Mouse (Mus musculus): ENCODE measurements at regions not wholly inside any gene's neighbourhood (a gene's known extent, or its start where the extent isn't known, plus 50 kb on each side); places are given as distances from the start of the nearest gene placed in this dataset.

- no peak for DNase-seq (ENCODE audit: low spot score in 2 of 2)
Observed at GRCm38 (mm10) chr3:58300801-58301485, 113.6 kb upstream of the Tsc22d2 start.

DNA sequence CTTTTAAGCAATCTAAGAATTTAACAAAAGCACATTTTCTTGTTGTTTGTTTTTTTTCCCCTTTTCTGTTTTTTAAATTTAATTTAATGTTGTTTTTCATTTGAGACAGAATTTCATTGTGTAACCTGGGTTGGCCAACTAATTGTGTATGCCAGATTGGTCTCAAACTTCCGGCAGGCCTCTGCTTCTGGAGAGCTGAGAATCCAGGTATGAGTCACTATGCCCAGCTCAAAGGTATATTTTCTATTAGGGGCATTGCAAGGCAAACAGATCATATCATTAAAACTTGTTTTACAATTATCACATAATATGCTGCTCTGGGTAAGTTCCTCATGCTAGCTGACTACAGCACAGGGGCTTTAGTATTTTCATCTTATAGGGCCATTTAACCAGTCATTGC lies 112.2 kb upstream of the Tsc22d2 start:
- DNase-seq (ENCODE audit: low spot score in 2 of 2), result no peak

DNA sequence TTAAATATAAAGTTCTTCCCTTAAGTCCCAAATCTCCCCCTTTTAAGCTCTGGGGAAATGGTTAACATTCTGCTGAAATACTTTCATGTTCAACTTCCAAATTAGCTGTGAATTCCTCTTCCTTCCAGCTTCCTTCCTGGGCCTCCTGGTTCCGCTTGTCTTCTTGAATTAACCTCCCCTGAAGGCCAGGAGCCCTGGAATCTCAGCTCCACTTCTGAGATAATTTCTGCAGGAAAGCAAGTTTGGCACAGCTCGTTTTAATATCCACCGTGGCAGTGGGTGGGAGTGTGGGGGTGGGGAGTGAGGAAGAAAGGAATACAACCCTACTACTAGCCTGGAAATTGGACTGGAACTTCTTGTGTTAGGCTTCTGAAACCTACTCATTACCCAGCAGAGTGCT lies 110.8 kb upstream of the Tsc22d2 start:
- no peak for DNase-seq (ENCODE audit: low spot score in 2 of 2)

DNA sequence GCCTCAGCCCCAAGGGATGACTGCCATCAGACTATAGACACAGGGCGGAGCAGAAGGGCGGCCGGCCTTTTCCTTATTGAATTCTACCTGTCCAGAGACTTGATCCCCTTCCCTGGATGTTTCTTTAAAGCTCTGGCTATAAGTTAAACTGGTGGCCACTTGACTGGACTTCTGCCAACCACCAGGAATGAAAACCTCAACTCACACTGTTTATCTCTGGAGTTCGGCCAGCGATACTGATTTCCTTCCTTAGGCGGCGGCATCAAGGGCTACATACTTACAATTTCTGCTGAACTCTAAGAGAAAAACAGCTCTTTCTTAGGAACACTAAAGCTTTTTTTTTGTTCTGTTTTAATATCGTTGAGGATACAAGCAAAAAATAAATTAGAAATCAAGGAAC lies 104.9 kb upstream of the Tsc22d2 start:
- DNase-seq (ENCODE audit: low spot score in 2 of 2), result no peak

DNA sequence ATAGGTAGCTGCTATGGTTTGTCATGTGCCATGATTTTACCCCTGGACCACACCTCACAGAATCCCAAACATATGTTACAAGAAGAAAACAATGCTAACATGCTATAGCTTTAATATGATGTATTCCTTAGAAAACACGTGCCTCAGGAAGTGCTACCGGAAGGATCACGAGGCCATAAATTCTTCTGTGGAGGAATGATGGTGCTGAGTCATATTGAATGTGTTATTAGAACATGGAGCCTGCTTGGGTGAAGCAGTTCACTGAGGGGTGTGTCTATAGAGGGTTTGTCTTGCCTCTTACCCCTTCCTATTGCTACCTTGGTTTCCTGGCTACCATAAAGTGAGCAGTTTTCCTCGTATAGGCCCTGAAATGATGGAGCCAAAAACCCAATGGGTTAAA lies 104.1 kb upstream of the Tsc22d2 start:
- DNase-seq (ENCODE audit: low spot score in 2 of 2), result no peak

- DNase-seq (ENCODE audit: low spot score in 2 of 2), result no peak
Observed at GRCm38 (mm10) chr3:58311104-58311685, 103.3 kb upstream of the Tsc22d2 start.

DNA sequence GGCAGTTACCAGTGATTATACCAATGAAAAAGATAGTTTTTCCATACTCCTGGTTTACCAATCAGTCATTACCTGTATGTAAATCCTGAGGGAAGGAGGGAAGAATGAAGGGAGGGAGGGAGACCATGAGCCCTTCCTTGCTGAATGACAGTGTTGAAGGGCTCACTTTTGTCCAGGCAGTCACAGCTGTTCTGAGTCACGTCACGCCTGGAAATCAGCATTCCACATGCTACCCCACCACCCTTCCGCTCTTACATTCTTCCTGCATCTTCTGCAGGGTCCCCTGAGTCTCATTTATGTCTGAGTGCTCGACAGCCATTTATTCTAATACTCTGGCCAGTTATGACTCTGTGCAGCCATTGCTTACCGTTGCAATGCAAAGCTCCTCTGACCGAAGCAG lies 101.9 kb upstream of the Tsc22d2 start:
- no peak for DNase-seq (ENCODE audit: low spot score in 2 of 2)

GRCm38 (mm10) chr3:58315236-58315635 lies 99.3 kb upstream of the Tsc22d2 start:
- DNase-seq (ENCODE audit: low spot score in 2 of 2), result no peak

- no peak for DNase-seq (ENCODE audit: low spot score in 2 of 2)
Observed at GRCm38 (mm10) chr3:58317240-58317639, 97.3 kb upstream of the Tsc22d2 start.

DNA sequence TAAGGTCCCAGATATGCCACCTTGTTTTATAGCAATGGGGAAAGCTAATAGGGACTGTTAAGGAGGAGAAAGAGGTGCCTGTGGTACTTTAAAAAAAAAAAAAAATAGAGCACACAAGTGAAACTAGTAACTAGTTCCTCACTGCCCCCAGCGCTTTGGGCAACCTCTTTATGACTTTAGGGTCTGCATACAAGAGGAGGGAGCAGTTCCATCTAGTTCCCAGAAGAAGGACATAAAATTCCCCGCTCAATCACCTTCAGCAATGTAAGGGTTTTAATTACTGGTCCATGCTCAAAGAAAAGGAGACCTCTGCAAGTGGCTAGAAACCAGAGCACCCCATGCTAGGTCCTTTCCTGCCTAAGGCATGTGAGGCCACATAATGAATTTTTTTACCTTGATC lies 95.8 kb upstream of the Tsc22d2 start:
- no peak for DNase-seq (ENCODE audit: low spot score in 2 of 2)

DNA sequence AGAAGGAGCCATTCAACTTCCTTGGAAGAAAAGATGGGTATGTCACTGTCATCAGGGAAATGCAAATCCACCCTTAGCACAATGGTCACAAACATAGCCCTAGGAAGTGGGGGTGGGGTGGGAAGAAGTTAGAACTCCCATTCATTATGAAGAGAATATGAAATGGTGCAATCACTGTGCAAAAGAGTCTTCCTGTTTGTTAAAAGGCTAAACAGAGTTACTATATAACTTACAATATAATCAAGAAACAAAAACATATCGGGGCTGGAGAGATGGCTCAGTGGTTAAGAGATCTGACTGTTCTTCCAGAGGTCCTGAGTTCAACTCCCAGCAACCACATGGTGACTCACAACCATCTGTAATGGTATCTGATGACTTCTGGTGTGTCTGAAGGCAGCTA lies 95.1 kb upstream of the Tsc22d2 start:
- DNase-seq (ENCODE audit: low spot score in 2 of 2), result no peak

GRCm38 (mm10) chr3:58320812-58321211 lies 93.7 kb upstream of the Tsc22d2 start:
- no peak for DNase-seq (ENCODE audit: low spot score in 2 of 2)

GRCm38 (mm10) chr3:58322322-58322721 lies 92.2 kb upstream of the Tsc22d2 start:
- DNase-seq (ENCODE audit: low spot score in 2 of 2), result no peak

- no peak for DNase-seq (ENCODE audit: low spot score in 2 of 2)
Observed at GRCm38 (mm10) chr3:58327721-58328120, 86.8 kb upstream of the Tsc22d2 start.

DNA sequence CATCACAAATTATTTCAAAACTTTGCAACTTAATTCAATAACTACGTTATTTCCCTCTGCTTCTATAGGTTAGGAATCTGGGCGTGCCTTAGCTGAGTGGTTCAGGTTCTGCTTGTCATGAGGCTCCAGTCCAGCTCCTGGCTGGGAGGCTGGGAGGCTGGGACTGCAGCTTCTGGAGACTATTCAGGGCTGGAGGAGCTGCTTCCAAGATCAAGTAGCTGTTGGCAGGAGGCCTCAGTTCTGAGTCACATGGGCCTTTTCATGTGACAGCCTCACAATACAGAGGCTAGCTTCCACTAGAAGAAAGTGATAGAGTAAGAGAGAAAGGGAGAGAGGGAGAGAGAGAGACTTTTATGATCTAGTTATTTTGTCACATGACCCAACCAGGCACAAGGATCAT lies 84.3 kb upstream of the Tsc22d2 start:
- DNase-seq (ENCODE audit: low spot score in 2 of 2), result no peak

GRCm38 (mm10) chr3:58333997-58334396 lies 80.5 kb upstream of the Tsc22d2 start:
- DNase-seq (ENCODE audit: low spot score in 2 of 2), result no peak

DNA sequence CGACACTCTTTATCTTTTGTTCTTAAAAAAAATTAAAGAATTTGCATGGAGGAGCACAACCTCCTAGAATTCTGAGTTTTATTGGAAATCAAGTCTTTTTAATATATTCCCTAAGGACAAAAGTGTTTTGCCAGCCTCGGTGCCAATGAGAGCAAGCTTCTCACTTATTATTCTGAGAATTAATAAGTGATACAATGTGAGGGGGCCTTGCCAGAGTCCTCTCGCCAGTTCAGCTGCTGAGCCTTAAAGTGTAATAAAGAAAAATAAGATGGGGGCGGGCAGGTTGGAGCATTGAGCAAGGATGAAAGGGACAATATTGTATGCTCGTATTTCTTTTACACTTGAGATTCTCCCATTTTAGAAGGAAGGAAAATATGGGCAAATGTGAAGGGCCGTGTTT lies 79.2 kb upstream of the Tsc22d2 start:
- DNase-seq (ENCODE audit: low spot score in 2 of 2), result no peak

DNA sequence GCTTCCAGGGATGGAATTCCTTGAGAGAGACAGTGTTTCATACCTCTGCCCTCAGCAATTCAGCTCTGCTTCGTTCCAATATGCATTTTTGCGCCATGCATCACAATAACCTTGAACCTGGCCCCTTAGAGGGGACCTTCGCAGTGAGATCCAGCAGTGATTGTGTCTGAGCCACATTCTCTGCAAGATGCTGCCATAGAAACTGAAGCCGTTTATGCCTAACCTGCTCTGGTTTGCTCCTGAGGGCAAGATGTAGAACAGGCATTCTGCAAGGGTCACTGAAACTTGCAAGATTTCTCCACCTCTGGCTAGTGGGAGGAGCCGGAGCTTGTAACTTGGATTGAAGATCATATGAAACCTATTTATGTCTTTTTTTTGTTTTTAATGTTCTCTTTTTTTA lies 78.4 kb upstream of the Tsc22d2 start:
- no peak for DNase-seq (ENCODE audit: low spot score in 2 of 2)

DNA sequence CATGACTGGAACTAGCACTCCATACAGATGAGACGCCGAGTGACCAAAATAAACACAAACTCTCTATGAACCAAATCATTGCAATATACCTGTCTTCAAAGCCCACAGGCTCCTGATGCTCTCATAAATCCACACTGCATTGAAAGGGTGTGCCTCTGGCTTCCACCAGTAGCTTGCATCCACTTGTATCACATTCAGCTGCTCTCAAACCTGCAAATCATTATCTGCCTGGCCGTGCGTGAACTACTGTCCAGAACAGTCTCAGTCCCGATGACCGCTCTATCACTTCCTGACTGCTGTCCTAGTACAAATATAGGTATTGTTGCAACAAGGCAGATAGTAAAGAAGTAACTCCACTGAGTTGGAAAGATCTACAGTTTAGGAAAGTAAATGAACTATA lies 77.9 kb upstream of the Tsc22d2 start:
- no peak for DNase-seq (ENCODE audit: low spot score in 2 of 2)

GRCm38 (mm10) chr3:58338976-58339375 lies 75.5 kb upstream of the Tsc22d2 start:
- DNase-seq (ENCODE audit: low spot score in 2 of 2), result no peak

- DNase-seq (ENCODE audit: low spot score in 2 of 2), result no peak
Observed at GRCm38 (mm10) chr3:58342096-58342495, 72.4 kb upstream of the Tsc22d2 start.

GRCm38 (mm10) chr3:58362563-58362962 lies 52.0 kb upstream of the Tsc22d2 start:
- DNase-seq (ENCODE audit: low spot score in 2 of 2), result no peak

- no peak for DNase-seq (ENCODE audit: low spot score in 2 of 2)
Observed at GRCm38 (mm10) chr3:58364526-58364925, 50.0 kb upstream of the Tsc22d2 start.

All from adrenal gland, postnatal 4 days (tissue).